Mouse (Mus musculus): Measurements from ENCODE around the gene Cox7b. TPM values are rescaled to one million over a fixed set of nuclear protein-coding genes. Genes with fewer than 3 reads are reported as not detected.
"Not testable (repeated sequence)": the region's sequence is repeated elsewhere in the genome, so short reads cannot be mapped to it uniquely, and the experiment has no call there.

The Cox7b gene
- 796 and 896 TPM in 2 replicates for polyA plus RNA-seq (2015; fragmentation: Nextera tagmentation; extraction: Ambion mirVana)

DNA sequence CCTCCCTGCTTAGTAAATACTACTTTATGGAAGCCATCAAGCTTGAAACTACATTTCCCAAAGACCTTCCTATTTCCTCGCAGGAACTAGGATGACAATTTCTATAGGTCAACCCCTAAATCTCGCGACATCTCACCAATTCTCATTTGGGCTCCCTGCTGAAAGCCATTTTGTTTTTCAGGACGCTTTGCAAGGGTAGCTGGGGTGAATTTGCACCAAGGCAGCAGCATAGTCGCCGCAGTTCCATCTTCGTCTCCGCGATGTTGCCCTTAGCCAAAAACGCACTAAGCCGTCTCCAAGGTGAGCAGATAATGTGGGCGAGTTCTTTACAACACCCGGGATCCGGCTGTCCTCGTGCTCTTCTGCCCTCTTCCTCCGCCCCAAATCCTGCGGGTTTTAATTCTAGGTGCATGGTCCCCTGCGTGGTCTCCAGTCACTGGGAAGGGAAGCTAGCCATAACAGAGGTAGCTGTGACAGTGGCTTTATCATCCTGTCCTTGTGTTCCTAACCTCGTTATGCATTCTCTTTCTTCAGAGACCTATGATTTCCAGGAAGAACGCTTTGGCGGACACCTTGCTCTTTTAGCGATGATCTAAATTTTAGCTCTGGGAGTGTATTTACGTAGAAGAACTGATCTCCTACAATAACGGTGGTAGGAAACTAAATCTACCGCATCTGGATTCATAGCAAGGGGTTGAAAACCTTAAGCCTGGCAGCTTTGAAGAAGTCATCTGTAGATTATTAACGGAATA lies at the start of gene Cox7b:
Gene Cox7b, plus strand, starts transcription at position 130 of the 752 bp plus-strand sequence.
- no peak for TF ChIP-seq CTCF (IDR thresholded peaks at IDR 0.05; ENCODE audit: low read depth)
- H3K27me3 ChIP-seq (replicated peaks; ENCODE audit: control insufficient read depth, insufficient read depth, low read length), result no peaks in the 10 kb centered on the region
- WGBS, result 19% methylated on average over 26 of the region's 26 CpGs
- peak within 1 kb of the TSS; percentile 62 for H3K4me3 ChIP-seq (ENCODE audit: low read depth, low read length)
- no peaks in the 10 kb centered on the region for H3K36me3 ChIP-seq (ENCODE audit: control insufficient read depth, insufficient read depth)
- peak within 1 kb of the TSS; percentile 60 for H3K9ac ChIP-seq (ENCODE audit: low read depth, low read length)
- peak within 1 kb of the TSS; percentile 57 for H3K4me2 ChIP-seq (replicated peaks; ENCODE audit: low read depth)
- peak; percentile 42 for ATAC-seq
- H3K4me1 ChIP-seq (replicated peaks; ENCODE audit: control insufficient read depth, insufficient read depth, low read length), result no peaks in the 10 kb centered on the region
- no peaks in the 10 kb centered on the region for H3K9me3 ChIP-seq (ENCODE audit: control insufficient read depth)
- peak within 1 kb of the TSS; percentile 85 for H3K27ac ChIP-seq (ENCODE audit: low read depth, low read length)

DNA sequence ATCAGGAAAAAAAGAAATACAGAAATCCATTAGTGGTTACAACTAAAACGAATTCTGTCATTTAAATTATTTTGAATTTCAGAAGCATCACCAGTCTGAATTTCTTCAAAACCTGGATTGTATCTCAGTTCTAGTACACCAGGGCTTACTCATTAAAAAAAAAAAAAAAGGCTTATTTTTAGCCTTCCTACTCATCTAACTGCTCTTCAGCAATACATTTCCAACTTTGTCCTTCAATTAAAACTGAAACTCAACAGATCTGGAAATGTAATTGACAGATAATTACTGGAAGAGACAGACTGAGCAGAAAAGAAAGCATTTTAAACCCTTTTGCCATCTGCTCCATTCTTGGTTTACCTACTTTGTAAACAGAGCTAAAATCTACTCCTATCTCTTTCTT lies 13.9 kb upstream of the Cox7b start:
- Histone ChIP-seq H3K36me3 (ENCODE audit: control insufficient read depth, insufficient read depth) (no peaks in the 10 kb centered on the region), H3K4me2 (replicated peaks; ENCODE audit: low read depth) (no peak overlapping the region), H3K27ac (ENCODE audit: low read depth, low read length) (no peak overlapping the region), H3K9me3 (ENCODE audit: control insufficient read depth) (no peaks in the 10 kb centered on the region), H3K9ac (ENCODE audit: low read depth, low read length) (no peak overlapping the region), H3K27me3 (replicated peaks; ENCODE audit: control insufficient read depth, insufficient read depth, low read length) (no peaks in the 10 kb centered on the region), H3K4me1 (replicated peaks; ENCODE audit: control insufficient read depth, insufficient read depth, low read length) (no peaks in the 10 kb centered on the region), H3K4me3 (ENCODE audit: low read depth, low read length) (no peak overlapping the region)
- no peak for ATAC-seq
- TF ChIP-seq CTCF (IDR thresholded peaks at IDR 0.05; ENCODE audit: low read depth), result no peak
- WGBS, result 80% methylated on average over 1 of the region's 1 CpGs

DNA sequence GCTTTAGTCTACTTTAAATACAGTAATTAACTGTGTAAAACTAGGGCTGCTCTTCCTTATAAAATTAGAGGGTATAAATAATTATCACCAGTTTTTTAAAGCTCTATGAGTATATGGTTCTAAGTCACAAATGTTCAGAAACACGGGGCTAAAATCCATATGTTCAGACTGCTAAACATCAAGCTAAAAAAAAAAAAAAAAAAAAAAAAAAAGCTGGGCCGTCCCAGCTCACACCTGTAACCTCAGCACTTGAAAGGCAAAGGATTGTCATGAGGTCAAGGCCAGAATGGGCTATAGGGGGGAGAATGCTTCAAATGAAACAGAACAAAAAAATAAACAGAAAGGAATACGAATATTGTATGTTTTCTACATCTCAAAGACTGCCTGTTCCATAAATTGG lies 4.7 kb upstream of the Cox7b start:
- Histone ChIP-seq H3K36me3 (ENCODE audit: control insufficient read depth, insufficient read depth) (no peaks in the 10 kb centered on the region), H3K9me3 (ENCODE audit: control insufficient read depth) (no peaks in the 10 kb centered on the region), H3K27ac (ENCODE audit: low read depth, low read length) (0 out of 2 replicates have a peak overlapping the region, but pooled peaks have one; percentile 87), H3K27me3 (replicated peaks; ENCODE audit: control insufficient read depth, insufficient read depth, low read length) (no peaks in the 10 kb centered on the region), H3K9ac (ENCODE audit: low read depth, low read length) (peak overlapping the region; percentile 50; the same call in 1 of the 2 replicates), H3K4me2 (replicated peaks; ENCODE audit: low read depth) (peak overlapping the region; percentile 59), H3K4me1 (replicated peaks; ENCODE audit: control insufficient read depth, insufficient read depth, low read length) (no peaks in the 10 kb centered on the region), H3K4me3 (ENCODE audit: low read depth, low read length) (peak overlapping the region; percentile 59)
- ATAC-seq, result no peak
- no peak for TF ChIP-seq CTCF (IDR thresholded peaks at IDR 0.05; ENCODE audit: low read depth)
- WGBS, result 5% methylated on average over 3 of the region's 3 CpGs

DNA sequence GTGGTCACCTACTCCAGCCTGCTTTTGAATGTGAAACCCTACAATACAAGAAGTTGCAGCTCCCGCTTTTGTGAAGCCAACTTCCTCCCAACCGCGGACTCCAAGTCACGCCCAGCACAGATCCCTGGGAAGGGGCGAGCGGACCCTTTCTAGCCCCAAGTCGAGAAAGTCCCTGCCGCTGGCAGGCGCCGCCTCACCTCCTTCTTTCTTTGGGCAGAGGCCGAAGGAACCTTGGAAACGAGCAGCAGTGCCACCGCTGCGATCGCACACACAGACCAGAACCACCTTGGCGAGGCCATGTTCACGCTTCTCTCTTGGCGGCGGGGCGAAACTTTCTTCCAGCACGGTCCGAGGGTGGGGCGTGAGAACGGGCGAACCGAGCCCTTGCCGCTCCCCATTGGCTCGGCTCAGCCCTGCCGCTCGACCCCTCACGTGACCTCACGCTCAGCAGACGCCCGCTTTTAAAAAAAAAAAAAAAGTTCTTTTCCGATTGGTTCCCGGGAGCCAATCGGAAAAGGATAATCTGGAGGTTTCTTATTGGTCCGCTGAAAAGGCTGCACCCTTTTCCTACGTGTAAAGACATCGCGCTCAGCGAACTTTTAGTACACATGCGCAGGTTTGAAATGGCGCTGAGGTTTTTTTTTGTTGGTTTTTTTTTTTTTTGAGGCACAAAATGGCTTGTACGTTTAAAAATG lies 3.9 kb upstream of the Cox7b start, which contains the start of gene Magt1:
Gene Magt1, minus strand, starts transcription at position 442 of the 695 bp plus-strand sequence.
- Histone ChIP-seq H3K36me3 (ENCODE audit: control insufficient read depth, insufficient read depth) (no peaks in the 10 kb centered on the region), H3K9ac (ENCODE audit: low read depth, low read length) (peak within 1 kb of the TSS; percentile 50), H3K4me3 (ENCODE audit: low read depth, low read length) (peak within 1 kb of the TSS; percentile 59), H3K9me3 (ENCODE audit: control insufficient read depth) (no peaks in the 10 kb centered on the region), H3K27me3 (replicated peaks; ENCODE audit: control insufficient read depth, insufficient read depth, low read length) (no peaks in the 10 kb centered on the region), H3K4me1 (replicated peaks; ENCODE audit: control insufficient read depth, insufficient read depth, low read length) (no peaks in the 10 kb centered on the region), H3K27ac (ENCODE audit: low read depth, low read length) (peak within 1 kb of the TSS; percentile 87), H3K4me2 (replicated peaks; ENCODE audit: low read depth) (peak within 1 kb of the TSS; percentile 59)
- peak; percentile 96 for ATAC-seq
- TF ChIP-seq CTCF (IDR thresholded peaks at IDR 0.05; ENCODE audit: low read depth), result no peak
- 24% methylated on average over 45 of the region's 45 CpGs for WGBS

DNA sequence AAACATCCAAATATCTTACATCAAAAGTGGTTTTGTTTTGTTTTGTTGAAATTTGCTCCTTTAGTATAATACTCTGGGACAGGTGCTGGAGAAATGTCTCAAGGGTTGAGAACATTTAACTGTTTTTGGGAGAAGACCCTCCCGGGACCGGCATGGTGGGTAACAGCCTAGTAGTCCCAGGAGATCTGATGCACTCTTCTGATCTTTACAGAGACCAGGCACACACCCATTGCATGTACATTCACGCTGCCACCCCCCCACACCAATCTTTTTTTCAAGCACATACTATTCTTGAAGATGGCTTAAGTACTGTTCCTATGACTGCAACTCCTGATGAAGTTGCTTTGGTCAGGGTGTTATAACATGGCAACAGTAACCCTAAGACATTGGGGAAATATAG lies 2.9 kb upstream of the Cox7b start:
- Histone ChIP-seq H3K27me3 (replicated peaks; ENCODE audit: control insufficient read depth, insufficient read depth, low read length) (no peaks in the 10 kb centered on the region), H3K4me2 (replicated peaks; ENCODE audit: low read depth) (peak overlapping the region; percentile 51; the same call in 1 of the 2 replicates), H3K36me3 (ENCODE audit: control insufficient read depth, insufficient read depth) (no peaks in the 10 kb centered on the region), H3K9ac (ENCODE audit: low read depth, low read length) (no peak overlapping the region), H3K27ac (ENCODE audit: low read depth, low read length) (no peak overlapping the region), H3K4me3 (ENCODE audit: low read depth, low read length) (no peak overlapping the region; the same call in 1 of the 2 replicates), H3K9me3 (ENCODE audit: control insufficient read depth) (no peaks in the 10 kb centered on the region), H3K4me1 (replicated peaks; ENCODE audit: control insufficient read depth, insufficient read depth, low read length) (no peaks in the 10 kb centered on the region)
- WGBS, result 60% methylated on average over 3 of the region's 3 CpGs
- no peak for ATAC-seq
- TF ChIP-seq CTCF (IDR thresholded peaks at IDR 0.05; ENCODE audit: low read depth), result no peak

DNA sequence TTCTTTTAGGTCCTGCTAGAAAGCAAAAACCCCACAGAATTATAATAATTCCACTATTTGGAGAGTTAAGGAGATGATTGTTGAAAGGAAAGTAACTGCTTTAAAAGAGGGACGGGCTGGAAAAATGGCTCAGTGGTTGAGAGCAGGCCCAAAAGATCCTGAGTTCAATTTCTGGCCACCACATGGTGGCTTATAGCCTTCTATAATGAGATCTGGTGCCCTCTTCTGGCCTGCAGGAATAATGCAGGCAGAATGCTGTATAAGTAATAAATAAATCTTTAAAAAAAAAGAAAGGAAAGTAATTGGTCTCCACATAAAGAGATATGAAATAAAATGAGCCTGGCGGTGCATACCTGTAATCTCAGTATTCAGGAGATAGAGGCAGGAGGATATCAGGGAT lies 2.3 kb upstream of the Cox7b start:
- Histone ChIP-seq H3K36me3 (ENCODE audit: control insufficient read depth, insufficient read depth) (no peaks in the 10 kb centered on the region), H3K4me3 (ENCODE audit: low read depth, low read length) (no peak overlapping the region), H3K9me3 (ENCODE audit: control insufficient read depth) (no peaks in the 10 kb centered on the region), H3K27ac (ENCODE audit: low read depth, low read length) (no peak overlapping the region), H3K9ac (ENCODE audit: low read depth, low read length) (no peak overlapping the region), H3K27me3 (replicated peaks; ENCODE audit: control insufficient read depth, insufficient read depth, low read length) (no peaks in the 10 kb centered on the region), H3K4me2 (replicated peaks; ENCODE audit: low read depth) (no peak overlapping the region), H3K4me1 (replicated peaks; ENCODE audit: control insufficient read depth, insufficient read depth, low read length) (no peaks in the 10 kb centered on the region)
- peak; percentile 73 for TF ChIP-seq CTCF (IDR thresholded peaks at IDR 0.05; ENCODE audit: low read depth)
- ATAC-seq, result no peak
- 28% methylated on average over 2 of the region's 2 CpGs for WGBS

DNA sequence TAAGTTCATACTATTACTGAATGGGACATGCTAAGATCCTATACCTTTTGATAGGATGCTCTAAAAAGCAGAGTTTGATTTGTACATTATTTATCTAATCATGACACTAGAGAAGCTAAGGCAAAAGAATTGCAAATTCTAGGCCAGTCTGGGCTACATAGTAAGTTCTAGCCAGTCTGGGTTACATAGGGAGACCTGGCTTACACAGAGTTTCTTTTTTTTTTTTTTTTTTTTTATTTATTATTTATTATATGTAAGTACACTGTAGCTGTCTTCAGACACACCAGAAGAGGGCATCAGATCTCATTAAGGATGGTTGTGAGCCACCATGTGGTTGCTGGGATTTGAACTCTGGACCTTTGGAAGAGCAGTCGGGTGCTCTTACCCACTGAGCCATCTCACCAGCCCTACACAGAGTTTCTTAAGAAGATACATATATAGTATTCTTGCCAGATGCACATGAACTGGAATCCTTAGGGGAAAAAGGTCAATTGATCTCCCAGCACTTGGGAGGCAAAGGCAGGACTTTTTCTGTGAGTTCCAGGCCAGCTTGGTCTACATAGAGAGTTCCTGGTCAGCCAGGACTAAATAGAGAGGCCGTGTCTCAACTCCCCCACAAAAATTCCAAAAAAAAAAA lies 641 bp upstream of the Cox7b start:
- not testable (repeated sequence) for H3K36me3 ChIP-seq (ENCODE audit: control insufficient read depth, insufficient read depth); H3K9me3 ChIP-seq (ENCODE audit: control insufficient read depth); H3K27ac ChIP-seq (ENCODE audit: low read depth, low read length); ATAC-seq; H3K4me2 ChIP-seq (replicated peaks; ENCODE audit: low read depth); H3K27me3 ChIP-seq (replicated peaks; ENCODE audit: control insufficient read depth, insufficient read depth, low read length); H3K4me3 ChIP-seq (ENCODE audit: low read depth, low read length); H3K4me1 ChIP-seq (replicated peaks; ENCODE audit: control insufficient read depth, insufficient read depth, low read length); H3K9ac ChIP-seq (ENCODE audit: low read depth, low read length)
- WGBS, result 63% methylated on average over 2 of the region's 2 CpGs

All from intestine, postnatal 0 days (tissue).